Mouse (Mus musculus) stomach, embryonic 14.5 days (tissue): Measurements from ENCODE around the gene Dysf. TPM values are rescaled to one million over a fixed set of nuclear protein-coding genes. Genes with fewer than 3 reads are reported as not detected.
A peak's percentile ranks its signal among the peaks of the same experiment; 100 is the strongest.

Source experiments
- ATAC-seq: fragments of 200-750 bp; cut with Nextera tagmentation; 2 replicates; pipeline ENCODE4 v1.8.0; 2017; ENCODE audit warnings: low read depth, moderate TSS enrichment; ENCODE audit not compliant: insufficient number of reproducible peaks, insufficient read depth, low FRiP score
- H3K27ac ChIP-seq: fragments of 300-500 bp; sonication (generic); 2 replicates; pipeline ENCODE4 v1.5.1; 2014; ENCODE audit warnings: mild to moderate bottlenecking, low read length, moderate library complexity, mixed read lengths
- H3K27me3 ChIP-seq: fragments of 300-500 bp; sonication (generic); 2 replicates; pipeline ENCODE4 v1.6.1; 2014; ENCODE audit warnings: low read length, control low read depth, mixed read lengths; ENCODE audit not compliant: control insufficient read depth, insufficient read depth
- H3K36me3 ChIP-seq: fragments of 300-500 bp; sonication (generic); 2 replicates; pipeline ENCODE4 v1.6.1; 2014; ENCODE audit warnings: mild to moderate bottlenecking, control low read depth, low read length, moderate library complexity, mixed read lengths; ENCODE audit not compliant: control insufficient read depth, insufficient read depth
- H3K4me1 ChIP-seq: fragments of 300-500 bp; sonication (generic); 2 replicates; pipeline ENCODE4 v1.6.1; 2014; ENCODE audit warnings: low read length, control low read depth, mixed read lengths; ENCODE audit not compliant: control insufficient read depth, insufficient read depth
- H3K4me2 ChIP-seq: fragments of 300-500 bp; sonication (generic); replicated peaks from 2 replicates; pipeline ENCODE4 v1.6.1; 2014; ENCODE audit warnings: low read depth, low read length, control low read depth
- H3K4me3 ChIP-seq: fragments of 300-500 bp; sonication (generic); 2 replicates; pipeline ENCODE4 v1.5.1; 2014; ENCODE audit warnings: low read depth, low read length, control low read depth
- H3K9ac ChIP-seq: fragments of 300-500 bp; sonication (generic); replicated peaks from 2 replicates; pipeline ENCODE4 v1.6.1; 2014; ENCODE audit warnings: low read depth, mild to moderate bottlenecking, control low read depth, low read length, moderate library complexity, mixed read lengths
- H3K9me3 ChIP-seq: fragments of 300-500 bp; sonication (generic); 2 replicates; pipeline ENCODE4 v1.6.1; 2016; ENCODE audit warnings: low read depth, low read length, control low read depth; ENCODE audit not compliant: control insufficient read depth
- WGBS: fragments of 180-500 bp; shearing (Covaris S2); extraction: QIAGEN DNeasy Blood & Tissue Kit; methylation state at CpG from one replicate; pipeline ENCODE4 v1.1.7; 2014; 5-methylcytosine and 5-hydroxymethylcytosine counted together
- polyA plus RNA-seq: library from polyadenylated mRNA; unstranded; fragments of >200 nt; fragmentation: Nextera tagmentation; extraction: Ambion mirVana; gene quantifications from 2 replicates; pipeline ENCODE4 v1.2.1, GENCODE M21; 2014

Dysf gene
- polyA plus RNA-seq, 1 experiment from 2014 or later: 12.4 TPM

DNA sequence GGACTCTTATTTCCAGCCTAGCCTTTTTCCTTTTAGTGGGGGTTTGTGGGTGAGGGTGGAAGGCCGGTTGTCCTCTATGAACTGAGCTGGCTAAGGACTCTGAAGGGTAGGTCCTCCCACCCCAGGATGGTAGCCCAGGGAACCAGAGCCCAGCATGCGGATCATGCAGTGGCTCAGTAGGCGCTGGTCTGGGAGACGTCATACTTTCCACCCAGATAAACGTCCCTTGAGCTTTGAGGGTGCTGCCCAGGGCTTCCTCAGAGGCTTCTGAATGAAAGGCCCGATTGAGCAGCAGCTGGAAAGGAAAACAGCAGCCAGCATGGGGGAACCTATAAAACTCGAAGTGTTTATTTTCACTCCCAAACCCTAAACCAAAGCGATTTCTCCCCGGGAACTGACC is 123.1 kb downstream of the Dysf start:
- Histone ChIP-seq H3K4me3 (no peak overlapping the region), H3K27ac (no peak overlapping the region)
- WGBS: 64% methylated on average over 9 of the region's 9 CpGs

DNA sequence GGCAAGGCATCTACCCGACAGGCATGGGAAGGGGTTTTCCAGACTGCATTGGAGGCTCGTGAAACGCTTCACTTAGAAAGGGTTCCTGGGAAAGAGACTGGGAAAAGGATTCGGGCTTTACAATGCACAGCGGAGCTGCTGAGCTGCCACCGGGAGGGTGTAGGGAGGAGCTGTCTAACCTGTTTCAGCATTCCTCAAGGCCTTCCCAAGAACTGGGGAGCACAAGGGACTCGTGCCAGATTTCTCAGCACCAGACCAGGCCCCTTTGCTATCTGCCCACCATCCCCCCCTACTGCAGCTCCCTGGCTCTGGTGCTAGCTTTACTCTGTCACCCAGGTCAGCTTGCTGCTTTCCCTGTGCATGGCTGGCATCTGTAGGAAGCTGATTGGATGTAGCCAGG is 124.7 kb downstream of the Dysf start:
- no peak overlapping the region for H3K27ac ChIP-seq
- no peak overlapping the region for H3K9ac ChIP-seq
- WGBS: 49% methylated on average over 7 of the region's 7 CpGs
- no peaks in the 10 kb centered on the region for H3K36me3 ChIP-seq
- no peaks in the 10 kb centered on the region for H3K27me3 ChIP-seq
- H3K9me3 ChIP-seq: no peaks in the 10 kb centered on the region
- H3K4me2 ChIP-seq: no peak overlapping the region
- H3K4me1 ChIP-seq: peaks cover 4% of the 10 kb centered on the region; the same call in 1 of the 2 replicates
- peak; percentile 20; the same call in 1 of the 2 replicates for ATAC-seq
- H3K4me3 ChIP-seq: no peak overlapping the region

More for the DNA sequence above, 123.1 kb downstream of the Dysf start:
- no peak overlapping the region for H3K9ac ChIP-seq
- no peaks in the 10 kb centered on the region for H3K36me3 ChIP-seq
- H3K4me1 ChIP-seq: peaks cover 4% of the 10 kb centered on the region; the same call in 1 of the 2 replicates
- H3K9me3 ChIP-seq: no peaks in the 10 kb centered on the region
- no peak overlapping the region for H3K4me2 ChIP-seq
- ATAC-seq: no peak
- no peaks in the 10 kb centered on the region for H3K27me3 ChIP-seq

DNA sequence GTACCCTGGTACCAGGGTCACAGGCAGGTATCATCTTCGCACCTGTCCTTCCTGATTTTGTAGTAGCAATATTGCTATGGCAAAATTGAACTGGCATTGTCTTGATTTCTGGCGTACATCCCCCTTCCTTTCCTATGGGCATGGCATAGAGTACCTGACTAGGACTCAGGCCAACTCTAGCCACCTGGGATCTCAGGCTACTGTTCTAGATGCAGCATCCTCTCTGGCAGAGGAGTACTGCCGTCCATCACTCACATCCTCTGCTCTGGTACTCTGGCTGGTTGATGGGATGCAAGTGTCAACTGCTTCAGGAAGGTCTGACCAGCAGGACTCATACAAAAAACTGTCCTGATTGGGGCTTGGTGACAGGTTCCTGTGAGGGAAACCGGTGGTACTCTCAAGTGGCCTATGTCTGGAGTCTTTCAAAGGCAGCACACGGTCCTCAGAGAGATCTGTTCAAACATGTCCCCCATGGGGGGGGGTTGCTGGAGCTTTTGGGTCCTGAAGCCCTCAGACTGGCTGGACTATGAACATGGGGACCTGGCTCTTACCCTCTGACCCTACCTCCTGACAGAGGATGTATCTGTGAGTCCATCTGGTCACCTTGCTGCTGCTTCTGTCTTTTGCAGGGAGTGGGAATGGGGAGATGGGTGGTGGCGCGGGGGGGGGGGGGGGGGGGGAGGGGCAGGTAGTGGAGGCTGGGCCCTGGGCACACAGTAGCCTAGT is 125.8 kb downstream of the Dysf start:
- no peak overlapping the region for H3K4me2 ChIP-seq
- H3K36me3 ChIP-seq: no peaks in the 10 kb centered on the region
- no peaks in the 10 kb centered on the region for H3K9me3 ChIP-seq
- no peak overlapping the region for H3K27ac ChIP-seq
- ATAC-seq: peak; percentile 11; the same call in 1 of the 2 replicates
- WGBS: 77% methylated on average over 5 of the region's 7 CpGs
- peaks cover 4% of the 10 kb centered on the region; the same call in 1 of the 2 replicates for H3K4me1 ChIP-seq
- no peaks in the 10 kb centered on the region for H3K27me3 ChIP-seq
- no peak overlapping the region for H3K9ac ChIP-seq
- no peak overlapping the region for H3K4me3 ChIP-seq

DNA sequence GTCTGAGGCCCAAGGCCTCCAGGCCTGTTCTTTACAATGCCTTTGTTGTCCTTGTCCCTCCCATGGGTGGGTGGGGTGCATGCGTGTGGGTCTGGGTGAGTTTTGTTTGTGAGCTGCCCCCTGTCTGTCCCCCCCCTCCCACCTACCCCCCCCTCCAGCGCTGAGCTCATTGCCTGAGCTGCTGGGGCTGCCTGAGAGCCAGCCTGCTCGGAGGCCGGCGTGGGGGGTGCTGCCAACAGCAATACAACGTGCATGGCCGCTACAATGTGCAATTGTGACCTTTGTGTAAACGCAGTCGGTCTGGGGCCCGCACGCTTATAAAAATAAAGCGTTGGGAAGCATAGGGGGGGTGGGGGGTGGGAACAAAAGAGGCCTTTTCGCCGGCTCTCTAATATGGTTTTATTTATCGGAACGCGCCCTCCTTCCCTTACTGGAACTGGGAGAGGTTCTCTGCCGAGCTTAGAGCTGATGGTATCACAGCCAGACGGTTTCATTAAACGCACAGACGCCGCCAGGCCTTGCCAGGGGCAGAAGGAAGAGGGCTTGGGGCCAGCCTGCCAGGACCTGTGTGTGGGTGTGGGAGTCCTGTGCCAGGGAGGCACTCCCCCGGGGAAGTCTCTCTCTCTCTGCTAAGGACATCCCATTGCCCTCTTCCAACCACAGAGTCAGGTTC is 126.5 kb downstream of the Dysf start:
- Histone ChIP-seq H3K4me3 (no peak overlapping the region), H3K36me3 (no peaks in the 10 kb centered on the region), H3K4me1 (peaks cover 4% of the 10 kb centered on the region; the same call in 1 of the 2 replicates), H3K9me3 (no peaks in the 10 kb centered on the region), H3K4me2 (no peak overlapping the region), H3K27ac (no peak overlapping the region; the same call in 1 of the 2 replicates), H3K27me3 (no peaks in the 10 kb centered on the region), H3K9ac (no peak overlapping the region)
- WGBS: 31% methylated on average over 23 of the region's 23 CpGs
- peak; percentile 74 for ATAC-seq

DNA sequence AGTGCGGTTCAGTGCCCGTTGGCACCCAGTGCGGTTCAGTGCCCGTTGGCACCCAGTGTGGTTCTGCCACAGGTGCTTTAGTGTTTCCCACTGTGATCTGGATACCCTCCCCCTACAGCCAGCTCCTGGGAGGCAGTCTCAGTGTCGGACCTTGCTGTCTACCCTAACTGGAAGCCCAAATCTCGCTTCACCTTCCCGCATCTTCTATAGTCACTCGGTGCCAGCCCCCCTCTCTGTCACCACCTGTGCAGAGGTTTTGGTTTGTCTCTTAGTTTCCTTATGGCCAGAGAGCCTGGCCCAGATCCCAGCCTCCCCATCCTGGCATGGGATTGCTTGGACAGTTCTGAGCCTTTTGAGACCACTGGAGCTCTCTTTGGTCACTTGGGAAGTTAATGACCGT is 127.3 kb downstream of the Dysf start:
- no peak overlapping the region for H3K27ac ChIP-seq
- peaks cover 4% of the 10 kb centered on the region; the same call in 1 of the 2 replicates for H3K4me1 ChIP-seq
- no peaks in the 10 kb centered on the region for H3K36me3 ChIP-seq
- 96% methylated on average over 8 of the region's 9 CpGs for WGBS
- H3K27me3 ChIP-seq: no peaks in the 10 kb centered on the region
- ATAC-seq: no peak
- no peak overlapping the region for H3K4me3 ChIP-seq
- no peak overlapping the region for H3K9ac ChIP-seq
- no peak overlapping the region for H3K4me2 ChIP-seq
- no peaks in the 10 kb centered on the region for H3K9me3 ChIP-seq

DNA sequence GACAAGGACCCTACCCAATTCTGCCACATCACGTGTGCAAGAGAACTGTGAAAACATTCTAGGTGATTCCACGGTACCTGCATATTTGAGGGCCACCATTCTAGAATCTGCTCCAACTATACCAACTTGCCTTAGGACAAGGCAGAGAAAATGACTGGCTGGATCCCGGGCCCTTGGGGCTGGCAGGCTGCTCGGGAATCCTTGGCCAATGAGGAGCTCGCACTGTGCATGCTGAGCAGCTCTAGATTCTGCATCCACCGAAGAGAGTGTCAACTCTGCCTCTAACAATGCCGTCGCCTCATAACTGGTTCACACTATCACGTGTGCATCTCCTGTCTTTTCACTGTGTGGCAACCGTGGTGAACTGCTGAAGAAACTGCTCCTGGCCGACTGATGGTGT is 128.0 kb downstream of the Dysf start:
- no peak for ATAC-seq
- H3K9me3 ChIP-seq: no peaks in the 10 kb centered on the region
- peaks cover 4% of the 10 kb centered on the region; the same call in 1 of the 2 replicates for H3K4me1 ChIP-seq
- no peak overlapping the region for H3K9ac ChIP-seq
- no peak overlapping the region for H3K27ac ChIP-seq
- H3K4me2 ChIP-seq: no peak overlapping the region
- H3K27me3 ChIP-seq: no peaks in the 10 kb centered on the region
- no peaks in the 10 kb centered on the region for H3K36me3 ChIP-seq
- 90% methylated on average over 11 of the region's 11 CpGs for WGBS
- H3K4me3 ChIP-seq: no peak overlapping the region

DNA sequence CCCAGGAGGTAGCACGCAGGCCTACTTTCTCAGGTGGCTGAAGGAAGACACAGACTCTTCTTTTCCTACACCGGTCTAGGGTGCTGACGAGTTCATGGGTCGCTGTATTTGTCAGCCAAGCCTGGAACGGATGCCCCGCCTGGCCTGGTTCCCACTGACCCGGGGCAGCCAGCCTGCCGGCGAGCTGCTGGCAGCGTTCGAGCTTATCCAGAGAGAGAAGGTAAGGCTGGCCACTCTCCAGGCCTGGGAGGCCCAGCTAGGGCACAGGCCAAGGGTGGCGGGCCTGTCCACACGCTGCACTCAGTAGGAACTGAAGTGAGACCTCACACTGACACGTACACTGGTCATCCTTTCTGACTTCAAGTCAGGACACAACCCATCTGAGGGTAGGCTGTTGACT is 131.5 kb downstream of the Dysf start:
- peaks cover 4% of the 10 kb centered on the region; the same call in 1 of the 2 replicates for H3K4me1 ChIP-seq
- H3K27me3 ChIP-seq: no peaks in the 10 kb centered on the region
- H3K9me3 ChIP-seq: no peaks in the 10 kb centered on the region
- no peaks in the 10 kb centered on the region for H3K36me3 ChIP-seq
- no peak overlapping the region for H3K4me2 ChIP-seq
- H3K4me3 ChIP-seq: no peak overlapping the region
- H3K9ac ChIP-seq: no peak overlapping the region
- WGBS: 74% methylated on average over 14 of the region's 14 CpGs
- H3K27ac ChIP-seq: no peak overlapping the region
- no peak for ATAC-seq

DNA sequence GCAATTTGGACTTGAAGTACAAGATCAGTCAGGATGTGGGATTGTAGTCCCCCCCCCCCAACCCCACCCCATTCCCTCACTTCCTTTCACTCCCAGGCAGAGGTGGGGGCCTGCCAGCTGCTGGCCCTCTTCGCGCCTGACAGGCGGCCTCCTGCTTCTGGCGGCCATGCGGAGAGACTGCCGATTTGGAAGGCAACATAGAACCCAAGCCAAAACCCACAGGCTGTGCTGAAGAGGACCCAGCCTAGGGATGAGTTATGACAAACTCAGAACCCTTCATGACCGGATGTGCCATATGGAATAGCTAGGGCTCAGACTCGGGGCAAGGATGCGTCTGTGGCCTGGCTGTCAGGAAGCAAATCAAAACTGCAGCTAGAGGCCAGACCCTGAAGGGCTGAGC is 134.1 kb downstream of the Dysf start:
- WGBS: 62% methylated on average over 9 of the region's 9 CpGs

More for the DNA sequence above, 134.1 kb downstream of the Dysf start:
- Histone ChIP-seq H3K4me3 (no peak overlapping the region), H3K27ac (no peak overlapping the region), H3K4me2 (no peak overlapping the region), H3K9me3 (no peaks in the 10 kb centered on the region), H3K36me3 (no peaks in the 10 kb centered on the region), H3K27me3 (no peaks in the 10 kb centered on the region), H3K4me1 (no peaks in the 10 kb centered on the region), H3K9ac (no peak overlapping the region)
- ATAC-seq: peak; percentile 38; the same call in 1 of the 2 replicates
